Mouse (Mus musculus) MEL (cell line): ENCODE results near the gene Wdr81. TPM values are rescaled to one million over a fixed set of nuclear protein-coding genes. Genes with fewer than 3 reads are reported as not detected.

Experiments used
- DNase-seq: peaks from one replicate; pipeline ENCODE4 v3.0.0; 2011; ENCODE audit warnings: low read depth, low spot score
- H3K27ac ChIP-seq: 2 replicates; pipeline ENCODE4 v1.5.1; 2012; ENCODE audit warnings: low read depth, mild to moderate bottlenecking, control low read depth, low read length, moderate library complexity; ENCODE audit not compliant: control insufficient read depth
- H3K27me3 ChIP-seq, 2 experiments: fragments of 150-350 bp in 1 of 2; sonication (generic) in 1 of 2; 2 replicates each; pipeline ENCODE4 v1.6.1; 2012; ENCODE audit warnings: low read length in 2 of 2, mild to moderate bottlenecking in 2 of 2, improper control_type of control experiment in 1 of 2, moderate library complexity in 1 of 2; ENCODE audit not compliant: insufficient read depth in 2 of 2, control insufficient read depth in 1 of 2
- H3K36me3 ChIP-seq, 2 experiments: 2 replicates each; pipeline ENCODE4 v1.6.1; 2012 to 2014; ENCODE audit warnings: low read length in 2 of 2, improper control_type of control experiment in 1 of 2, inconsistent platforms in 1 of 2, mild to moderate bottlenecking in 1 of 2; ENCODE audit not compliant: insufficient read depth in 2 of 2, control insufficient read depth in 1 of 2
- H3K4me1 ChIP-seq, 2 experiments: fragments of 150-350 bp in 1 of 2; sonication (generic) in 1 of 2; 2 replicates each; pipeline ENCODE4 v1.6.1; 2012; ENCODE audit warnings: low read length in 2 of 2, improper control_type of control experiment in 1 of 2, mild to moderate bottlenecking in 1 of 2; ENCODE audit not compliant: insufficient read depth in 2 of 2, control insufficient read depth in 1 of 2
- H3K4me3 ChIP-seq, 2 experiments: fragments of 150-350 bp in 1 of 2; sonication (generic) in 1 of 2; 2 replicates each; pipeline ENCODE4 v1.5.1; 2012; ENCODE audit warnings: low read depth in 2 of 2, low read length in 2 of 2, mild to moderate bottlenecking in 2 of 2, moderate library complexity in 2 of 2, control low read depth in 1 of 2, improper control_type of control experiment in 1 of 2; ENCODE audit not compliant: control insufficient read depth in 1 of 2, insufficient read depth in 1 of 2
- H3K79me2 ChIP-seq: 2 replicates; pipeline ENCODE4 v1.6.1; 2012; ENCODE audit warnings: mild to moderate bottlenecking, low read length, moderate library complexity; ENCODE audit not compliant: control insufficient read depth, poor library complexity, insufficient read depth
- H3K9ac ChIP-seq: 2 replicates; pipeline ENCODE4 v1.6.1; 2012; ENCODE audit warnings: low read depth, mild to moderate bottlenecking, control low read depth, low read length, moderate library complexity; ENCODE audit not compliant: control insufficient read depth, poor library complexity, severe bottlenecking
- H3K9me3 ChIP-seq: fragments of 150-350 bp; sonication (generic); replicated peaks from 2 replicates; pipeline ENCODE4 v1.6.1; 2012; ENCODE audit warnings: mild to moderate bottlenecking, low read length, improper control_type of control experiment, moderate library complexity; ENCODE audit not compliant: insufficient read depth
- CHD1 ChIP-seq: IDR thresholded peaks from 2 replicates; pipeline ENCODE4 v1.6.1; 2012; ENCODE audit warnings: low read depth, mild to moderate bottlenecking, inconsistent platforms, low read length, improper control_type of control experiment
- CHD2 ChIP-seq: IDR thresholded peaks from 2 replicates; pipeline ENCODE4 v1.6.1; 2011; ENCODE audit warnings: low read length, improper control_type of control experiment
- E2F4 ChIP-seq: IDR thresholded peaks from 2 replicates; pipeline ENCODE4 v1.6.1; 2011; ENCODE audit warnings: low read depth, low read length, improper control_type of control experiment, borderline replicate concordance
- ELF1 ChIP-seq: IDR thresholded peaks from 2 replicates; pipeline ENCODE4 v1.6.1; 2014; ENCODE audit warnings: low read depth, mild to moderate bottlenecking, inconsistent platforms, low read length, improper control_type of control experiment, moderate library complexity
- GABPA ChIP-seq: IDR thresholded peaks from 2 replicates; pipeline ENCODE4 v1.6.1; 2012; ENCODE audit warnings: low read depth, mild to moderate bottlenecking, inconsistent platforms, low read length, improper control_type of control experiment, moderate library complexity
- GATA1 ChIP-seq: IDR thresholded peaks from 2 replicates; pipeline ENCODE4 v1.6.1; 2011; ENCODE audit warnings: low read depth, low read length, improper control_type of control experiment
- HCFC1 ChIP-seq: IDR thresholded peaks from 2 replicates; pipeline ENCODE4 v1.6.1; 2012; ENCODE audit warnings: low read depth, mild to moderate bottlenecking, inconsistent platforms, low read length, improper control_type of control experiment, moderate library complexity
- MAX ChIP-seq: IDR thresholded peaks from 2 replicates; pipeline ENCODE4 v1.6.1; 2011; ENCODE audit warnings: low read length, improper control_type of control experiment
- MEF2A ChIP-seq: IDR thresholded peaks from 2 replicates; pipeline ENCODE4 v1.6.1; 2014; ENCODE audit warnings: low read depth, mild to moderate bottlenecking, inconsistent platforms, low read length, improper control_type of control experiment; ENCODE audit not compliant: poor library complexity, insufficient replicate concordance, severe bottlenecking; ENCODE audit errors: extremely low read depth
- MXI1 ChIP-seq: IDR thresholded peaks from 2 replicates; pipeline ENCODE4 v1.6.1; 2011; ENCODE audit warnings: mild to moderate bottlenecking, low read depth, low read length, improper control_type of control experiment
- MYC ChIP-seq: IDR thresholded peaks from 2 replicates; pipeline ENCODE4 v1.6.1; 2011; ENCODE audit warnings: low read depth, mild to moderate bottlenecking, low read length, improper control_type of control experiment, moderate library complexity
- NELFE ChIP-seq: IDR thresholded peaks from 2 replicates; pipeline ENCODE4 v1.6.1; 2011; ENCODE audit warnings: low read depth, low read length, improper control_type of control experiment
- NRF1 ChIP-seq: IDR thresholded peaks from 2 replicates; pipeline ENCODE4 v1.6.1; 2014; ENCODE audit warnings: low read depth, mild to moderate bottlenecking, inconsistent platforms, low read length, improper control_type of control experiment, moderate library complexity; ENCODE audit not compliant: poor library complexity, insufficient read depth, severe bottlenecking
- POLR2A ChIP-seq, 2 experiments: IDR thresholded peaks; 2 replicates each; pipeline ENCODE4 v1.6.1; 2011 to 2012; ENCODE audit warnings: low read length in 2 of 2, mild to moderate bottlenecking in 2 of 2, control low read depth in 1 of 2, improper control_type of control experiment in 1 of 2, low read depth in 1 of 2, moderate library complexity in 1 of 2; ENCODE audit not compliant: control insufficient read depth in 1 of 2, insufficient read depth in 1 of 2, poor library complexity in 1 of 2
- POLR2AphosphoS2 ChIP-seq: IDR thresholded peaks from 2 replicates; pipeline ENCODE4 v1.6.1; 2011; ENCODE audit warnings: low read length, improper control_type of control experiment
- POLR2AphosphoS5 ChIP-seq: IDR thresholded peaks from 2 replicates; pipeline ENCODE4 v1.6.1; 2012; ENCODE audit warnings: low read depth, borderline replicate concordance, mild to moderate bottlenecking, inconsistent platforms, low read length, moderate library complexity, mixed read lengths
- SMC3 ChIP-seq: IDR thresholded peaks from 2 replicates; pipeline ENCODE4 v1.6.1; 2011; ENCODE audit warnings: low read depth, low read length, improper control_type of control experiment
- TCF12 ChIP-seq: IDR thresholded peaks from 2 replicates; pipeline ENCODE4 v1.6.1; 2014; ENCODE audit warnings: low read depth, mild to moderate bottlenecking, inconsistent platforms, low read length, improper control_type of control experiment, moderate library complexity
- ZKSCAN1 ChIP-seq: IDR thresholded peaks from 2 replicates; pipeline ENCODE4 v1.6.1; 2012; ENCODE audit warnings: low read depth, mild to moderate bottlenecking, inconsistent platforms, low read length, improper control_type of control experiment, moderate library complexity
- ZMIZ1 ChIP-seq: IDR thresholded peaks from 2 replicates; pipeline ENCODE4 v1.6.1; 2012; ENCODE audit warnings: low read depth, mild to moderate bottlenecking, inconsistent platforms, low read length, improper control_type of control experiment, moderate library complexity
- polyA plus RNA-seq, 2 experiments: library from polyadenylated mRNA; stranded (reverse) in 1 of 2; unstranded in 1 of 2; fragments of >175 nt in 1 of 2; fragments of >200 nt in 1 of 2; gene quantifications; 2 replicates each; pipeline versions ENCODE4 v1.2.1 to v1.2.4; 2012; ENCODE audit warnings: low replicate concordance in 2 of 2, low read depth in 1 of 2; ENCODE audit not compliant: insufficient read length in 2 of 2, insufficient read depth in 1 of 2, missing spikeins in 1 of 2
- total RNA-seq: library from RNA; depleted of rRNA; stranded (reverse); fragments of 300-350 nt; gene quantifications from 2 replicates; pipeline ENCODE4 v1.2.3, GENCODE M21; 2012

The Wdr81 gene
- total and polyA plus RNA-seq, 3 experiments = 7.0 to 13.9 TPM; not detected in 1

- Histone ChIP-seq H3K9me3 (no peaks in the 10 kb centered on the region), H3K27ac (no peak overlapping the region), H3K9ac (no peak overlapping the region), H3K4me3 (no peak overlapping the region), H3K36me3 (peaks cover 0 to 13% of the 10 kb centered on the region in 2 experiments; a peak in 2 of 4 replicates), H3K79me2 (no peaks in the 10 kb centered on the region), H3K4me1 (peaks cover 7 to 25% of the 10 kb centered on the region in 2 experiments; a peak in 3 of 4 replicates), H3K27me3 (no peaks in the 10 kb centered on the region)
- TF ChIP-seq CHD1 (no peak), POLR2AphosphoS5 (no peak), NRF1 (no peak), POLR2AphosphoS2 (no peak), HCFC1 (no peak), POLR2A (IDR thresholded peaks at IDR 0.05; ENCODE audit: control insufficient read depth in 1 of 2, insufficient read depth in 1 of 2, low read depth in 1 of 2, low read length in 2 of 2, poor library complexity in 1 of 2) (no peak), ELF1 (no peak), MEF2A (no peak), ZKSCAN1 (no peak), CHD2 (no peak), E2F4 (no peak), GABPA (no peak), TCF12 (no peak), MAX (no peak), SMC3 (no peak), MYC (no peak), ZMIZ1 (no peak), GATA1 (no peak), NELFE (no peak)
- DNase-seq = peak; percentile 39
These were observed 5.9 kb downstream of the Wdr81 start for GRCm38 (mm10) chr11:75448575-75448974.

- no peak for TF ChIP-seq E2F4
- TF ChIP-seq MXI1 = no peak
- no peak for DNase-seq
- Histone ChIP-seq H3K79me2 (no peaks in the 10 kb centered on the region), H3K4me1 (peaks cover 0 to 3% of the 10 kb centered on the region in 2 experiments; a peak in 1 of 4 replicates), H3K4me3 (no peak overlapping the region), H3K9me3 (no peaks in the 10 kb centered on the region), H3K27ac (no peak overlapping the region), H3K36me3 (no peaks in the 10 kb centered on the region; a peak in 1 of 4 replicates), H3K9ac (no peak overlapping the region), H3K27me3 (no peaks in the 10 kb centered on the region)
These were observed 10.8 kb downstream of the Wdr81 start for GRCm38 (mm10) chr11:75443711-75444110.
